Mouse (Mus musculus) effector memory CD4-positive, alpha-beta T cell, adult 5 months (primary cell): ENCODE results near the gene Fam174a. TPM values are rescaled to one million over a fixed set of nuclear protein-coding genes. Genes with fewer than 3 reads are reported as not detected.

ENCODE experiments used
- polyA plus RNA-seq: library from polyadenylated mRNA; unstranded; fragments of 100-300 nt; shearing (Covaris generic); gene quantifications from one replicate; pipeline ENCODE4 v1.2.1, GENCODE M21; 2017

The Fam174a gene
- 34.2 TPM for polyA plus RNA-seq

DNA sequence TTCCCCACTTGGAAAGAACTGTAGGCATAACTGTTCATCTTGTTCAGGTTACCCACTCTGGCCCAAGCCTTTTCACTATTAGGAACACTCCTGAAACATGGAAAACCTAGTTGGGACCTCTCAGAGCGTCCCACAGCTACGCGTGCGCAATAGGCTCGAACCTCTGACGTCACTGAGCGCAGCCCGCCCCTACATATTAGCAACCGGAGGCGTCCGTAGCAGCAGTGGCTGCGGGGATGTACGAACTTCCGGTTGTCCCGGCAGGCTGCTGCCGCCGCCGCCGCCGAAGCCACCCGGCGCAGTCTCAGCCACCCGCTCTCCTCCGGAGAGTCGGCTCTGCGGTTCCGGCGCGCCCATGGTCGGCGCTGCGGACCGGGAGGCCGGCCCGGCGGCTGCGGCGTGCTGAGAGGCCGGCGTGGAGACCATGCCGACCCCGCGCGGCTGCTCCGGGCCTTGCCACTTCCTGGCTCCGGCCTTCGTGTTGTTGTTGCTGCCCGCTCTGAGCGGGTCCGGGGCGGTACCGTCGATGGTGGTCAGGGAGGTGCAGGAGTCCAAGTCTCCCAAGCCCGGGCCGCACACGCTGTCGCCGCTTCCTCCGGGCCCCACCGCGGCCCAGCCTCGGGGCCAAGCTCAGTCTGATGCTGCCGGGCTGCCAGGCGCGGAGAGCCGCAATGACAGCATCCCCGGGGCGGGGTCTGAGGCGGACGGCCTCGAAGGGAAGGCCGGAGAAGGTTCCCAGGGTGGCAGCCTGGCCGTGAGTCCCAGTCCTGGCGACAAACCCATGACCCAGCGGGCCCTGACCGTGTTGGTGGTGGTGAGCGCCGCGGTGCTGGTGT, at the start of gene Fam174a:
TSS of gene Fam174a (plus strand) at position 231 of the 836 bp plus-strand sequence.

